Mouse (Mus musculus) C2C12 (cell line): Measurements from ENCODE around the gene Cul7. TPM values are rescaled to one million over a fixed set of nuclear protein-coding genes. Genes with fewer than 3 reads are reported as not detected.

ENCODE experiments used
- H3K27me3 ChIP-seq: one replicate; pipeline ENCODE4 v1.6.1; 2011; ENCODE audit not compliant: control insufficient read depth, insufficient read depth, insufficient read length
- H3K36me3 ChIP-seq: one replicate; pipeline ENCODE4 v1.6.1; 2011; ENCODE audit not compliant: control insufficient read depth, insufficient read depth
- H3K4me3 ChIP-seq: one replicate; pipeline ENCODE4 v1.5.1; 2011; ENCODE audit warnings: mild to moderate bottlenecking, control low read depth; ENCODE audit not compliant: poor library complexity, insufficient read depth, severe bottlenecking
- H3K79me2 ChIP-seq: one replicate; pipeline ENCODE4 v1.6.1; 2011; ENCODE audit not compliant: control insufficient read depth, insufficient read depth
- H3K79me3 ChIP-seq: one replicate; pipeline ENCODE4 v1.6.1; 2011; ENCODE audit warnings: low read depth, control low read depth
- H3ac ChIP-seq: one replicate; pipeline ENCODE3; 2011; ENCODE audit warnings: low read depth; ENCODE audit not compliant: control insufficient read depth, insufficient read length
- CEBPB ChIP-seq: IDR thresholded peaks from one replicate; pipeline ENCODE4 v1.6.1; 2011; ENCODE audit warnings: low read depth, mild to moderate bottlenecking, control low read depth, moderate library complexity
- CTCF ChIP-seq: IDR thresholded peaks from one replicate; pipeline ENCODE4 v1.5.1; 2011; ENCODE audit not compliant: control insufficient read depth, insufficient read depth, insufficient read length
- FOSL1 ChIP-seq: IDR thresholded peaks from one replicate; pipeline ENCODE4 v1.8.0; 2011; ENCODE audit warnings: mild to moderate bottlenecking, low read length; ENCODE audit not compliant: poor library complexity, insufficient read depth, severe bottlenecking
- MAX ChIP-seq: IDR thresholded peaks from one replicate; pipeline ENCODE4 v1.6.1; 2011; ENCODE audit warnings: mild to moderate bottlenecking, control low read depth
- MYOD1 ChIP-seq: IDR thresholded peaks from one replicate; pipeline ENCODE4 v1.6.1; 2011; ENCODE audit warnings: low read depth; ENCODE audit not compliant: control insufficient read depth, insufficient read length
- MYOG ChIP-seq: IDR thresholded peaks from one replicate; pipeline ENCODE4 v1.6.1; 2011; ENCODE audit not compliant: control insufficient read depth, insufficient read length; ENCODE audit errors: extremely low read depth
- USF1 ChIP-seq: IDR thresholded peaks from one replicate; pipeline ENCODE4 v1.6.1; 2011; ENCODE audit warnings: low read depth, mild to moderate bottlenecking, control low read depth, moderate library complexity
- polyA plus RNA-seq: library from polyadenylated mRNA; unstranded; fragments of >200 nt; fragmentation: generic; extraction: Trizol; gene quantifications from one replicate; pipeline ENCODE4 v1.2.1, GENCODE M21; 2012; ENCODE audit warnings: missing spikeins

The Cul7 gene
- polyA plus RNA-seq, 1 experiment: 49.4 TPM

DNA sequence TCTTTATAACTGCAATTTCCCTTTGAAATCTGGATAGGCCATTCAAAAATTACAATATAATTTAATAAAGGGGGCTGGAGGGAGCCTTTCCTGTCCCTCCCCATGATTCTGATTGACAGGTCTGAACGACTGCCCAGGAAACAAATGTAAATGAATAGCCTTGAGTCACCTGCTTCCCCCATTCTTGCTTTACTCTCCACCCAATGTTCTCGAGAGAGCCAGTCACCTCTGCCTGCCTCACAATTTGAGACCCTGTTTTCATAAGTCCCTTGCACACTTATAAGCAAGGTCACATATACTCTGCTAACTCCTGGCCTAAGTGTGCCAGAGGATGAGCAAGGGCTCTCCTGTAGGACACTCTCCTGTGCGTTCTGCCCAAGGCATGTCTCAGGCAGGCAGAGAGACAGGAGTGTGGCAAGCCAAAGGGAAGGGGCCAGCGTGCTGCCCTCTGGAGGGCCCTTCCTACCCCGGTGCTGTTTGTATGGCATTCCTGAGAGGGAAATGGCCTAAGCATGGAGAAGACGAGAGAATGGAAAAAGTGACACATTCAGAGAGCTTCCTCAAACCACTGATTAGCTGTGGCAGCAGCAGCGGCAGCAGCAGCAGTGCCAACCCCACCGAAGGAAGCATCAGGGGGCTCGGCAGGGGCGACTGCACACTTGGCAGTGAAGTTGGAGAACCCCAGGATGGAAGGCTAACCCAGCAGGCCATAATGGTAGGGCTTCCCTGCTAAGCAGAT lies 26.1 kb upstream of the Cul7 start:
- TF ChIP-seq FOSL1: no peak
- TF ChIP-seq USF1: no peak
- no peak for TF ChIP-seq MYOG
- TF ChIP-seq MYOD1: no peak
- no peak for TF ChIP-seq CTCF
- TF ChIP-seq CEBPB: no peak
- no peak for TF ChIP-seq MAX
- Histone ChIP-seq H3K27me3 (no peaks in the 10 kb centered on the region), H3K36me3 (no peaks in the 10 kb centered on the region), H3K79me2 (no peaks in the 10 kb centered on the region), H3K4me3 (no peak overlapping the region), H3K79me3 (no peaks in the 10 kb centered on the region), H3ac (no peak overlapping the region)

DNA sequence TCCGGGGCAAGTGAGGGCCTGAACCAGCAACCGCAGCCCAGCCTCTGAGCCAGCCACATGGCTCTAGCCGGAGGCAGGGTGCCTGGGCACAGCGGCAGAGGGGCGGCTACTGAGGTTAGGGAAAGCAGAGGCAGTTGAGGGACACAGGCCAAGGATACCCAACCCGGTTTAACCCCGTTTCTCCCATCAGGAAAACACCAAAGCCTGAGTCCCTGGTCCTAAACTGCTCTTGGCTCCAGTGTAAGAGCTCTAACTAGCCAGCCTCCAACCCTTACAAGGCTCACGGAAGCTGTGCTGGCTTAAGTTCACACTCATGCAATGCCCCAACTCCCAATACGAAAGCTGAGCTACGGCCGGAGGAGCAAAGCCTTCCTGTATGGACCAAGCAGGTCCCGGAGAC lies 25.5 kb upstream of the Cul7 start:
- Histone ChIP-seq H3K4me3 (no peak overlapping the region), H3K79me3 (no peaks in the 10 kb centered on the region), H3K27me3 (no peaks in the 10 kb centered on the region), H3K36me3 (no peaks in the 10 kb centered on the region), H3ac (no peak overlapping the region), H3K79me2 (no peaks in the 10 kb centered on the region)
- TF ChIP-seq MAX (no peak), MYOD1 (no peak), CEBPB (no peak), CTCF (no peak), USF1 (no peak), FOSL1 (no peak), MYOG (no peak)

DNA sequence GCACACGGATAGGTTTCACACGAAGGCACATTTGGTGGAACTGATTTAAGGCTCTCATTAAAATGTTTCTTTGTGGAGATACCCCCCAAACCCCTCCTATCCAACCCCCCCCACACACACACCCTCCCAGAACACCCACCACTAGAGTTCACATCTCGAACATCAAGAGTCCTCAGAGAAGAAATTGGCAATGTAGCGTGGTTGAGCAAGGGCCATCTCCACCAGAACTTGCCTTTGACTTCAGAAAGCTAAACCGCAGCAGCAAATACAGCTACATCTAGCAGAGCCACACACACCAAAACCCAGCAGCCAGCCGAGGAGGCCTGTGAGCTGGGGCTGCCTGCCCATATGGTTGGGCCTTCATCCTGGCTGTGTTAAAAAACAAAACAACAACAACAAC lies 22.7 kb upstream of the Cul7 start:
- Histone ChIP-seq H3ac (no peak overlapping the region), H3K36me3 (no peaks in the 10 kb centered on the region), H3K4me3 (no peak overlapping the region), H3K79me2 (no peaks in the 10 kb centered on the region), H3K79me3 (no peaks in the 10 kb centered on the region), H3K27me3 (no peaks in the 10 kb centered on the region)
- no peak for TF ChIP-seq USF1
- TF ChIP-seq MYOG: no peak
- TF ChIP-seq CEBPB: no peak
- TF ChIP-seq MYOD1: no peak
- TF ChIP-seq MAX: no peak
- no peak for TF ChIP-seq FOSL1
- TF ChIP-seq CTCF: no peak

DNA sequence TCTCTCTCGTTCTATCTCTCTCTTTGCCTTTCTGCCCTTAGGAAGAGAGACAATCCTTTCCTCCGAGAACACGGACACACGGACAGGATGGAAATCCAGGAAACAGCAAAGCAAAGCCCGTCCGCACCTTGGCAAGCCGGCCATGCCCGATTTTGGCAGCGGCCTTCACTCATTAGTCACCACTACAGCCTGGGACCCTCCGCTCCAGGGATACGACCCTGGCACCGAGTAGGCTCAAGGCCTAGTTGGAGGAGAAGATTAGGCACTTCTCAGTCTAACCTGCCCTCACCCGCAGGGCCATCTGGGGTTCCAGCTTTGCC lies 21.7 kb upstream of the Cul7 start:
- H3K4me3 ChIP-seq: peak overlapping the region; percentile 45
- H3K36me3 ChIP-seq: no peaks in the 10 kb centered on the region
- no peak for TF ChIP-seq MYOG
- no peak for TF ChIP-seq CEBPB
- no peak for TF ChIP-seq MAX
- no peak for TF ChIP-seq FOSL1
- no peak for TF ChIP-seq USF1
- no peak for TF ChIP-seq CTCF
- no peak for TF ChIP-seq MYOD1
- H3K79me2 ChIP-seq: no peaks in the 10 kb centered on the region
- no peaks in the 10 kb centered on the region for H3K79me3 ChIP-seq
- peak overlapping the region; percentile 87 for H3ac ChIP-seq
- H3K27me3 ChIP-seq: no peaks in the 10 kb centered on the region

DNA sequence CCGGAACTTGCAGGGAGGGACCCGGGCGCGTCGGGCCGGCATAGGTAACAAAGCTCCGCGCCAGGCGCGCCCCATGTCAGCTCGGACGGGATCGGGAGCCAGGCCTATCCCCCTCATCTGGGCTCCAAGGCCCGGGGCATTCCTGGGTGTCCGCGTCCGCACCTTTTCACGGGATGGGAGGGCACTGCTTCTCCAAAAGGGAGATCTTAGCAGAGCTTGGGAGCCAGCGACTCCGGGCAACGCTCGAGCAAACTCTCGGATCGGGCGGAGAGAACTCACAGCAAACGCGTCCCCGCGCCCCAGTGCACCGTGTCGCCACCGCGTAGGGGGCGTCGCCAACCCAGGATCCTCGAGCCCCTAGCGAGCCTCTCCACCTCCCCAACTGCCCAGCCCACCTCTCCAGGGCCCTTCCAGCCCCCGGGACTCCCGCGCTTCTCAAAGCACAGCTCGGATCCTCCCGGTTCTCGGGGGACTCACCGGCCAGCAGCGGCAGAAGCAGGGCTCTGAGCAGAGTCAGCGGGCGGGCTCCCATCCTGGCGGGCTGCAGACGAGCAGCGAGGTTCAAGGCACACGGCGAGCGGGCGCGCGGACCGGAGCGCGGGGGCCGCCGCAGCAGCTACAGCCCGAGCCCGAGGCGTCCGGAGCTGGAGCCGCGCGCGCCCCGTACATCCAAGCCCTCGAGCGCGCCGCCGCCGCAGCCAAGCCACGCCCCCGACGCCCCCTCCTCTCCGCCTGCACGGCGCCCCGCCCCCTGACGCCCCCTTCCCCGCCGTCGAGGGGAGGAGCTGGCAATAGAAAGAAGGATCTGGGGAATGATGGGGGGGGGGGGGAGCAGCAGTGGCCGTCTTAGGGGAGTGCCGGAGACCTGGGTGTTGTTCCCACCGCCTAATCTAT lies 21.1 kb upstream of the Cul7 start, which contains the start of gene Ptk7:
Gene Ptk7, minus strand, starts transcription at position 714 of the 894 bp plus-strand sequence.
- TF ChIP-seq FOSL1 (no peak), USF1 (no peak), CTCF (no peak), MYOD1 (no peak), MAX (no peak), MYOG (no peak), CEBPB (no peak)
- H3K27me3 ChIP-seq: no peaks in the 10 kb centered on the region
- no peaks in the 10 kb centered on the region for H3K36me3 ChIP-seq
- H3K4me3 ChIP-seq: peak within 1 kb of the TSS; percentile 45
- no peaks in the 10 kb centered on the region for H3K79me2 ChIP-seq
- H3ac ChIP-seq: peak within 1 kb of the TSS; percentile 87
- H3K79me3 ChIP-seq: no peaks in the 10 kb centered on the region
